Mouse (Mus musculus): ENCODE data around the gene Jmjd7.

- TF ChIP-seq CTCF (conservative IDR thresholded peaks at IDR 0.05; ENCODE audit: insufficient read depth, insufficient read length, low read depth, low read length) (peak; percentile 81), POLR2A (IDR thresholded peaks at IDR 0.05; ENCODE audit: low read depth, low read length) (no peak)
These were observed 22.5 kb downstream of the Jmjd7 start for GRCm38 (mm10) chr2:120049632-120050274.
